ENCODE assay signal across 10 mouse cellular contexts in genomic region chr7:99947329-99947728, GRCm38 (mm10). TPM values are rescaled to one million over a fixed set of nuclear protein-coding genes. Genes with fewer than 3 reads are reported as not detected.
DNase-seq lines count a peak whose midpoint lies in the region; ATAC-seq lines count a peak whose summit lies in the region.
"Had no signal": no experiment of that assay in that cellular context is flagged by ENCODE, and none has a peak within 500 bp of the region (broad histone marks: within the 10 kb centered on the region; RNA-seq: fewer than 3 reads in every experiment).

No protein-coding gene starts in this region.

- whole genome bisulfite sequencing in limb, embryonic 10.5 days, result 93% methylated on average over 9 of the region's 9 CpGs
- 95% methylated on average over 9 of the region's 9 CpGs for WGBS in midbrain, embryonic 11.5 days

- no peak overlapping the region for H3K4me3 ChIP-seq in limb, embryonic 10.5 days
- H3K4me3 ChIP-seq in midbrain, embryonic 11.5 days (ENCODE audit: low read depth, low read length), result no peak overlapping the region
- H3K4me3 ChIP-seq: heart, embryonic 13.5 days; neural tube, embryonic 12.5 days had no signal

- H3K9me3 ChIP-seq in limb, embryonic 10.5 days (replicated peaks), result no peaks in the 10 kb centered on the region
- peaks cover 3% of the 10 kb centered on the region; the same call in 1 of the 2 replicates for H3K9me3 ChIP-seq in midbrain, embryonic 11.5 days (ENCODE audit: control insufficient read depth, low read length)
- H3K9me3 ChIP-seq: neural tube, embryonic 12.5 days had no signal

- H3K27ac ChIP-seq in limb, embryonic 10.5 days, result no peak overlapping the region
- no peak overlapping the region for H3K27ac ChIP-seq in midbrain, embryonic 11.5 days (ENCODE audit: low read depth, low read length)
- H3K27ac ChIP-seq: heart, embryonic 13.5 days; neural tube, embryonic 12.5 days had no signal

- H3K27me3 ChIP-seq in limb, embryonic 10.5 days (ENCODE audit: low read depth, poor library complexity, severe bottlenecking), result no peaks in the 10 kb centered on the region
- no peaks in the 10 kb centered on the region for H3K27me3 ChIP-seq in midbrain, embryonic 11.5 days (ENCODE audit: control insufficient read depth, insufficient read depth, low read length)
- H3K27me3 ChIP-seq: heart, embryonic 13.5 days; neural tube, embryonic 12.5 days had no signal

- H3K9ac ChIP-seq in midbrain, embryonic 11.5 days (ENCODE audit: low read length), result no peak overlapping the region
- H3K9ac ChIP-seq: heart, embryonic 13.5 days; neural tube, embryonic 12.5 days had no signal

- 0 out of 2 replicates have a peak, but pooled peaks have one; percentile 40 for ATAC-seq in cerebellum, adult (ENCODE audit: insufficient number of reproducible peaks, low FRiP score, low TSS enrichment)
- ATAC-seq in frontal cortex, adult (ENCODE audit: low TSS enrichment), result peak; percentile 99
- no peak for ATAC-seq in midbrain, embryonic 11.5 days (ENCODE audit: low FRiP score)

- H3K4me2 ChIP-seq in midbrain, embryonic 11.5 days, result no peak overlapping the region
- H3K4me2 ChIP-seq: heart, embryonic 13.5 days; neural tube, embryonic 12.5 days had no signal

- no peaks in the 10 kb centered on the region for H3K4me1 ChIP-seq in limb, embryonic 10.5 days
- no peaks in the 10 kb centered on the region for H3K4me1 ChIP-seq in midbrain, embryonic 11.5 days (ENCODE audit: control insufficient read depth, insufficient read depth, low read length)
- H3K4me1 ChIP-seq: heart, embryonic 13.5 days; neural tube, embryonic 12.5 days had no signal

- peaks cover 84% of the 10 kb centered on the region for H3K36me3 ChIP-seq in limb, embryonic 10.5 days
- H3K36me3 ChIP-seq in midbrain, embryonic 11.5 days (ENCODE audit: control insufficient read depth, insufficient read depth, low read length), result peaks cover 24% of the 10 kb centered on the region

- no peak for DNase-seq in cerebellum, postnatal 4 days (ENCODE audit: low spot score in 2 of 2)
- peak; percentile 65 for DNase-seq in 416B (ENCODE audit: low read depth)
- peak; percentile 24 for DNase-seq in limb, embryonic 10.5 days (ENCODE audit: low spot score)
- no peak for DNase-seq in gastrocnemius, adult 18-20 months (ENCODE audit: low spot score)
- no peak for DNase-seq in gastrocnemius, postnatal 25 days
- no peak for DNase-seq in midbrain, embryonic 11.5 days (ENCODE audit: low spot score, missing footprints)

RNA-seq across cellular contexts. Expression of gene Rnf169, which starts 32.9 kb away (rescaled TPM):
- 5.6 and 6.3 TPM in 2 replicates for polyA plus RNA-seq in limb, embryonic 10.5 days (2016; fragmentation: Nextera tagmentation; extraction: Ambion mirVana)
- total RNA-seq in gastrocnemius, adult 18-20 months (2021), result 1 to 10 TPM; 4.6 to 7.1 TPM
- 1 to 10 TPM; 4.7 to 5.3 TPM for total RNA-seq in gastrocnemius, postnatal 25 days (2021)
- polyA plus RNA-seq in midbrain, embryonic 11.5 days (2014; fragmentation: Nextera tagmentation; extraction: Ambion mirVana), result 6.5 and 6.6 TPM in 2 replicates

RNA-seq across cellular contexts. Expression of gene Chrdl2, which starts 58.6 kb away (rescaled TPM):
- polyA plus RNA-seq in limb, embryonic 10.5 days (2016; fragmentation: Nextera tagmentation; extraction: Ambion mirVana), result 0.14 and 0.19 TPM in 2 replicates
- 1 to 10 TPM; 1.4 to 1.7 TPM for total RNA-seq in gastrocnemius, adult 18-20 months (2021)
- total RNA-seq in gastrocnemius, postnatal 25 days (2021), result 1 to 10 TPM; 1.8 to 3.1 TPM
- 0.11 TPM in 1 of 2 replicates, not detected in the other for polyA plus RNA-seq in midbrain, embryonic 11.5 days (2014; fragmentation: Nextera tagmentation; extraction: Ambion mirVana)

Comparison
In these comparisons a context has a peak if more than half of its experiments do, and no peak if none do; other contexts are left out.
1. DNase-seq: peak in 416B (single experiment) and limb, embryonic 10.5 days (single experiment); none in cerebellum, postnatal 4 days (0 of 2), gastrocnemius, adult 18-20 months (single experiment), gastrocnemius, postnatal 25 days (single experiment) and midbrain, embryonic 11.5 days (single experiment).